Mouse (Mus musculus) retina, adult 2 months (tissue): ENCODE data around the gene Gm44511.

Experiments used
- DNase-seq: peaks from one replicate; pipeline ENCODE4 v3.0.0-alpha.2; 2012; ENCODE audit warnings: low read depth, low spot score

The Gm44511 gene

GRCm38 (mm10) chr6:128826132-128826531 is at the start of gene Gm44511, which contains the start of gene Klrb1b:
Gm44511 (minus strand) TSS chr6:128826315.
Klrb1b (minus strand) TSS chr6:128826331.
- DNase-seq, result no peak

DNA sequence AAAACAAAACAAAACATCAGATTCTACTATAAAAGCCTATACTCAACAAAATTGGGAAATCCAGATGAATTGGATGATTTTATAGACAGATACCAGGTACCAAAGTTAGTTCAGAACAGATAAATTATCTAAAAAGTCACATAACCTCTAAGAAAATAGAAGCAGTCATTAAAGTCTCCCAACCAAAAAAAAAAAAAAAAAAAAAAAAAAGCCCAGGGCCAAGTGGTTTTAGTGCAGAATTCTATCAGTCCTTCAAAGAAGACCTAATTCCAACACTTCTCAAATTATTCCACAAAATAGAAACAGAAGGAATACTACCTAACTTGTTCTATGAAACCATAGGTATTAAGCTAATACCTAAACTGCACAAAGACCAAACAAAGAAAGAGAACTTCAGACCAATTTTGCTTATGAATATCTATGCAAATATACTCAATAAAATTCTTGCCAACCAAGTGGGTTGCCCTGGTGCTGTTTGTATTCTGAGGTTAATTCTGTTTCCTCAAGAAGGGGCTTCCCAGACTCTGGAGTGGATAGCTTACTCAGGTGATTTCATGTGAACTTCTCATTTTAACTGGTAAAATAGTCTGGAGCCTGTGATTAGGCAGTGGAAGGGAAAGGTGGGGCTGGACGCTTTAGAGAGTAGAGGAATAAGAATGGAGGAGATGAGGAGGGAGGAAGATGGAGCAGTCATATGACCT is 45.9 kb upstream of the Gm44511 start:
- DNase-seq, result no peak

DNA sequence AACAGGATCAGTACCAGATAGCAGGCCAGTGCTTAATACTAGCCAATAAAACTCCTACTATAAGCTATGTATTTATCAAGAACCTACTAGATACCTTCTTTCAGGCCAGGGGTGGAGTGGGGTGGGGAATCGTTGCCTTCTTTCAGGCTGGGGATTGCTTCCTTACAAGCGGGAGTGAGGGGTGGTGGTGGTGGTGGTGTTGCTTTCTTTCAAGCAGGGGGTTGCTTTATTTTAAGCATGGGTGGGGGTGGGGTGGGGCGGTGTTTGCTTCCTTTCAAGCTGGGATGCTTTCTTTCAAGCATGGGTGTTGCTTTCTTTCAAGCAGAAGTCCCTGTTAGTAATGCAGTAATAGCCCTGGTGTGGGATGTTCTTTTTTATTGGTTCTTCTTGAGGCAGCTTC is 42.7 kb upstream of the Gm44511 start:
- DNase-seq, result no peak

- no peak for DNase-seq
Observed at GRCm38 (mm10) chr6:128857976-128858375, 31.9 kb upstream of the Gm44511 start.

DNA sequence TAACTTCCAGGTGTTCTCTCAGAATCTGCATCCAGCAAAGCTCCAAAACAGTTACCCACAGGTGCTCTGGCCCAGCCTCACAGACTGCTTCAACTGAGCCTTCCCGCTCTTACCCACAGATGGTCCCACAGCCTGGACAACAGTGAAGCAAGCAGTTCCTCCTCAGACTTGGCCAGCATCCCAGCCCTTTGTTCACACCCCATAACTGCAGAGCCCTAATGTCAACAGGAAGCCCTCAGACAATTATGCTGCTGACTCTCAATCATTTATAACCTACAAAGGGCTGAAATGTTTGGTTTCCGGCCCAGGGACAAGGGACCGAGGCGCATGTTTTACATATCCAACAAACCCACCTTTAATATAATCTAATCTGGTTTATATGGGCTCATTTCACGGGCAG is 30.1 kb upstream of the Gm44511 start:
- DNase-seq, result no peak

- DNase-seq, result no peak
Observed at GRCm38 (mm10) chr6:128855477-128855876, 29.4 kb upstream of the Gm44511 start.

GRCm38 (mm10) chr6:128854895-128855294 is 28.8 kb upstream of the Gm44511 start:
- DNase-seq, result no peak

- DNase-seq, result no peak
Observed at GRCm38 (mm10) chr6:128854024-128854820, 28.1 kb upstream of the Gm44511 start.

- no peak for DNase-seq
Observed at GRCm38 (mm10) chr6:128852766-128853165, 26.7 kb upstream of the Gm44511 start.

- no peak for DNase-seq
Observed at GRCm38 (mm10) chr6:128851151-128851550, 25.0 kb upstream of the Gm44511 start.

- no peak for DNase-seq
Observed at GRCm38 (mm10) chr6:128850671-128851070, 24.6 kb upstream of the Gm44511 start.

- DNase-seq, result no peak
Observed at GRCm38 (mm10) chr6:128849902-128850301, 23.8 kb upstream of the Gm44511 start.

DNA sequence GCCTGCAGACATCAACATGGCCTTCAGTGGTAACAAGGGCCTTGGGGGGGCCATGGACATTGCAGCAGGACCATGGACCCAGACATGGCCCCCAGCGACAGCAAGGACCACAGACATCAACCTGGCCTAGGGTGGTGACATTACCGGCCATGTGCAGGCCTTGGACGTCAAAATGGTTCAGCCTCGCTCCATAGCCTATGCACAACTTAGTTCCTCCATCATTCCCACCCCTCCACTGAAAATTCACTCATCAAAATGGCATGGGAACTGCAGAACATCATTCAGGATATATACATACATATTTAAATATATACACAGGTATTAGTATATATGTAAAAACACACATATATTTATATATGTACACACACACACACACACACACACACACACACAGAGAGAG is 21.3 kb upstream of the Gm44511 start:
- DNase-seq, result no peak

DNA sequence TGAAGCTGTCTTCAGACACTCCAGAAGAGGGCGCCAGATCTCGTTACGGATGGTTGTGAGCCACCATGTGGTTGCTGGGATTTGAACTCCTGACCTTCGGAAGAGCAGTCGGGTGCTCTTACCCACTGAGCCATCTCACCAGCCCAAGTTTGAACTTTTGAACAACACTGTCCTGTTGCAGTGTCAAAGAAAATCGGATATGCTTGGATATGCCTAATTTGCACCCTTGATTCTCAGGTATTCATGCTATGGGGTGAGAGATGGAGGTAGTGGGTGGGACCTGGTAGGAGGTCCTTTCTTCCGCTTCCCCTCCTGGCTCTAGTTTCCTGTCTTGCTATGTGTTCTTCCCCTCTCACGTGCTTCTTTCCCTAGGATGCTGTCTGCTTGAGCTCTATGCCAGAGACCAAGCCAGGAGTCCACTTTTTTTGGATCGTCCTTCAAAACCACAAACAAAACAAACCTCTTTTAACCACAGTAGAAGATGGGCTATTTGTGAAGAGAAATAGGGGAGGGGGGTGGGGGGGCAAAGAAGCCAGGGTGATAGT is 20.0 kb upstream of the Gm44511 start:
- DNase-seq, result no peak

DNA sequence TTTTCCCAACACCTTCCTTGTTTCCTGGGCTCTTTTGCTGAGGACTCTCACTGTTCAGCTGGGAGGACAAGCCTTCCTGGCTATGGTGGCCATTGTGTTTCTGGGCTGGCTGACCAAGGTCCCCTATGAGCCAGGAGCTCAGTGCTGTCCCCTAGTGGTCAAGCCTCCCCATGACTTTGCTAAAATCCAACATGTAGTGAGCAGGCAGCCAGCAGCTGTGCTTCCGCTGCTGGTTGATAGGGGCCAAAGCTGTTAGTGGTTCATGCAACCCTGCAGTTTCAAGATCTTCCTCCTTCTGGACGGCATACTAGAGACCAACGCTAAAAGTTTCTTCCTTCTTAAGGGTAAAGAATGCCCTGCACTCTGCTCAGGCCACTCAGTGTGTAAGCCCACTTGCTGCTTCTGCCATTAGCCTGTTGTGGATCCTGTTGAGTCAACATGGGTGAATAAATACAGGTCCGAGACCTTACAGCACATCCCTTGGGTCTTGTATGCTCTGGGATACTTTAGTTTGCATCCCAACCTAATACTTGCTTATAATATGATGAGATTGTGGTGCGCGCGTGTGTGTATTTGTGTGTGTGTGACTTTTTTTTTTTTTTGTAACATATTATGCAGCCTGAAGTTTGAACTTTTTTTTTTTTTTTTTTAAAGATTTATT is 19.3 kb upstream of the Gm44511 start:
- DNase-seq, result peak; percentile 74

DNA sequence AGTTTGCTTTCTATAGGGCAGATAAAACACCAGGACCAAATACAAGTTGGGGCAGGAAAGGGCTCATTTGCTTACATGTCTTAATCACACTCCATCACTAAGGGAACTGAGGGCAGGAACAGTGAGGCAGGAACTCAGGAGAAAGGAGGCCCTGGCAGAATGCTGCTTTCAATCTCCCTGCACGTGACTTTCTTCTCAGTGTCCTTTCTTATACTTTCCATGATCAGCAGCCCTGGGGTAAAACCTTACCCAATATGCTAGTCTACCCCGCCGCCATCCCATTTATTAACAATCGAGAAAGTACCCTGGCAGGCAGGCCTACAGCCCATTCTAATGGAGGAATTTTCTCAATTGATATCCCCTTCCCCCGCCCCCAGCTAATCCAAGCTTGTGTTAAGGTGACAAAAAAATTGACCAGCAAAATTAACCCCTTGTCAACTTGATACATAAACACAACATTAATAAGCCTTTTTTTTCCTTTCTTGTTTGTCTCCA is 18.5 kb upstream of the Gm44511 start:
- no peak for DNase-seq

- DNase-seq, result no peak
Observed at GRCm38 (mm10) chr6:128844131-128844530, 18.0 kb upstream of the Gm44511 start.

- peak; percentile 44 for DNase-seq
Observed at GRCm38 (mm10) chr6:128843479-128843992, 17.4 kb upstream of the Gm44511 start.

DNA sequence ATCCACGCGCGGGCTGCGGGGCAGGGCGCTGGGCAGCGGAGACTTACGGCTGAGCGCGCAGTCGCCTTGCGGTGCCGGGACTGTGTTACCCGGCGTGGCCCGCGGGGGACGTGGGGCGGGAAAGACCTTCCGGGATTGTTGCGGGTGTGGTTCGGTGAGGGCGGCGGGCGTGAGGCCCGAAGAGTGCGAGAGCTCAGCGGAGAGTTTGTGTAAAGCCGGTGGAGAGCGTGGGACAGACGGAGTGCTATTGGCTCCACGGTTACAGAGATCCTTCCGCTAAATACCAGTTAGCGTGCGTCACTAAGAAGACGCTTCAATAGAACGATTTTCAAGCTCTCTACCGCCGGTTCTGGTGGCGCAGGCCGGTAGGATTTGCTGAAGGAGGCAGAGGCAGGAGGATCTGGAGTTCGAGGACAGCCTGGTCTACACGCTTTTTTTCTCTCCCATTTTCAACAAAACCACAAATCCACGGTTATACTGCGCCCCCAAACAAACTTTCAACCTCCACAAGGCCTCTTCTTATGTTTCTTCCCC is 16.9 kb upstream of the Gm44511 start:
- DNase-seq, result peak; percentile 96

- DNase-seq, result no peak
Observed at GRCm38 (mm10) chr6:128842356-128842944, 16.3 kb upstream of the Gm44511 start.
